Mouse (Mus musculus): ENCODE data around the gene Nlgn2. TPM values are rescaled to one million over a fixed set of nuclear protein-coding genes. Genes with fewer than 3 reads are reported as not detected.

Gene Nlgn2
- total RNA-seq, 4 experiments from 2014 or later = 1.3 to 2.4 (median 1.7) TPM

DNA sequence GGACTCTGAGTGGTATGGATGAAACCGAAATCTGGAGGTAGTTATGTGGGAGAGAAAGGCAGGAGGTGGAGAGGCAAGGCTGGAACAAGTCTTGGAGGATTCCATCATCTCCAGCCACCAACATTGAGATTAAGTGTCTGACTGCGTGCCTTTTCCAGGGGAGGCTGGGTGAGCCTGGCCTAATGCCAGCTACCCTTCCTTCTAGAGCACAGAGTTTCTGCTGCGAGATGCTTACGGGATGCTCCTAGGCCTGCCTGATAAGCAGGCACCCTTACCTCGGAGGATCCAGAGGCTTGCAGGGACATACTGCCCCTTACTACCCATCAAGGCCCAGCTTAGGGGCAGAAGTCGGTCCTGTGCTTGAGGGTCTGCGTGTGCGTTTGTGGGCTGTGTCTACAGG lies 4.0 kb downstream of the Nlgn2 start:
- no peak for DNase-seq (ENCODE audit: low spot score in 2 of 2)

DNA sequence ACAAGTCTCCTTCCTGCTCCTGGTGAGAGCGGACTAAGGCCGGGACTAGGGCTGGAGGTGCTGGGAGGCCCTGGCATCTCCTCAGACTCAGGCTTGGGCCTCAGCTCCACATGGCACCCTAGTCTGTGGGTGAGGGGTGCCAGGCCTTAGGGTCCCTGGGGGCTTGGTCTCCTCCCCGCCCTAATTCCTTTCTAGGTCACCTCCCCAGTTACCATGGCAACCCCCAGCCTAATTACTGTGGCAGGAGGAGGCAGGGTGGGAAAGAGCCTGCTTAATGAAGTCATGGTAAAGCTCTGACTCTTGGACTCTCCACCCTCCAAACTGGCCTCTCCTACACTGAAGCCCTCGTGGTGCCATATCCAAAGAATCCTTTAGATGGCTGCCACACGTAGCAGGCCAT lies 8.8 kb downstream of the Nlgn2 start:
- DNase-seq (ENCODE audit: low spot score in 2 of 2) = no peak

DNA sequence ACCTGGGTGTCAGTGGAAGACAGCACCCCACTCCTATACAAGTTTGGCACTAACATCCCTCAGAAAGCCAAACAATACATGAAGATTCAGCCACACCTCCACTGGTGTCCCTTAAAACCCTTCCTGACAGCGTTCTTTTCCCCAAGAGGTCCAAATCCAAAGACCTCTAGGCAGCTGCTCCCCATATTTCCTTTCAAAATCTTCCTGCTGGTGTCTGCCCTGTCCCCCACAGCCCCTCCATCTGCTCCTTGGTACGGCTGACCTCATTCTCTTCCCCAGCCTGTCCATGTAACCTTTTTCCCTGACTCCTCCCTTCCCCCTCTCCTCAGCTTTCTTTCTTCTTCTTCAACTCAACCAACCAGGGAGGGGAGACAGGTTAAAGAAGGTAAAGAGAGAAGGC lies 14.1 kb downstream of the Nlgn2 start:
- DNase-seq (ENCODE audit: low spot score in 2 of 2) = no peak

DNA sequence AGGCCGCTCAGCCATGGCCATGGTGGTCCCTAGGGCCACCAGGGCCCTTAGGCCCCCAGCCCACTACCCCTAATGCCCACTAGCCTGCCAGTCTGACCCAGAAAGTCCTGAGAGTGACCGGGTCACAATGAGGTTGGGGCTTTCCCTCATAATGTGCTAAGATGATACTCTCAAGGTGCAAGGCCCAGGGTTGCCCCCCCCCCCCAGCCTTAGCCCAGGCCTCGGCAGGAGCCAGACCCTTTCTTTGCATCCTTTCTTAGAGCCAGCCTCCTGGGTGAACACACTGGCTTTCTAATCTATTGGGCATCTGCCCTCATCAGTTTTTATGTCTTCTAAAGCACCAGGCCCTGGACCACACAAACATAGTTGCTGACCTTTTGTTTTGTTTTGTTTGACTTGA lies 15.5 kb downstream of the Nlgn2 start, which contains the start of gene Spem1:
Gene Spem1, minus strand, starts transcription at position 101 of the 400 bp plus-strand sequence.
- no peak for DNase-seq (ENCODE audit: low spot score in 2 of 2)

DNA sequence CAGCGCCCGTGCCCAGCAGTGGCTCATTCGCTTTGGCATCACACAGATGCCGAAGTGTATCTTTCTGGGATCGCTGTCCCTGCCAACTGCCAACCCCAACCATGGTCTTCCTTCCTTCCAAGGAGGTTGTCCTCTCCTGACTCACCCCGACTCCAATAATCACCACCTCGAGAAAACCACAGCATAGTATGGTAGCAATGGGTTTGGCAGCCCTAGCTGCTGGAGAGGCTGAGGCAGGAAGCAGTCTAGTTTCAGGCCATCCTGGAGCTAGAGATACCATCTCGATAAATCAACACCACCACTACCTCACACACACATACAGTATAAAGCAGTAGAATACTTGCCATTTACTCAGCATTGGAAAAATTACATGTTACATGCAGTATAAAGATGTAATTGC lies 18.7 kb downstream of the Nlgn2 start:
- no peak for DNase-seq (ENCODE audit: low spot score in 2 of 2)

DNA sequence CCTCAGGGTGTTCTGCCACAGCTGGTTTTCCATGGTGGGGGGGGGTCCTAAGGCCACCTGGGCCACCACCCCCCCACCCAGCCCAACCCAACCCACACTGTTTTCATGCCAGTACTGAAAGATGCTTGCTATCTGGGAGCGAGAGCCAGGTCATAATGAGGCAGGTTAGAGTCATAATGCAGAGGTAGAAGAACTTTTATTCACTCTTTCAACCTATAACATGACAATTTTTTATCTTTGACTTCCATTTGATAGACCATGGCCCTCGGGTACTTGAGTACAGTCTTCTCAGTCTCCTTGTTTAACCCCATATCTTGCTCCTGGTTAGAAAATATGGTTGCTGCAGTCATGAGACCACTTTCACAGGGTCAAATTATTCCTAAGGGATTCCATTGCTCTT lies 19.2 kb downstream of the Nlgn2 start, which contains the start of gene Spem2:
Gene Spem2, minus strand, starts transcription at position 101 of the 400 bp plus-strand sequence.
- DNase-seq (ENCODE audit: low spot score in 2 of 2) = no peak

DNA sequence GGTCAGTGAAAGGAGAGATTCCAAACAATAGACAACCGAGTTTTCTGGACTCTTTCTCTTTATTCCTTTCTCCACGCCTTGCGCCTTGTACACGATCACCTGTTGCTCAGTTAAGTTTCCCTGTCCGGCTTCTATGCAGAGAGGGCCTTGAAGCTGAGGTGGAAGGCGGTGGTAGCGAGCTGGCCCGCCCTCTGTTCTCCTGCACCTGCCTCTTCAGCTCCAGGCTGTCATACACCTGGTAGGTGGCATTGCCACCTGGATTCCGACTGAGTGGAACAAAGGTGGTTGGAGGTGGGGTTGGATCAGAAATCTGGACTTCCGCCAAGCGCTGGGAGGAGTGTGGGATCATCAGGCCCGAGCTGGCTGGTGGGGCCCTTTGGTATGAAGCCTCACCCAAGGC lies 21.1 kb downstream of the Nlgn2 start:
- DNase-seq (ENCODE audit: low spot score in 2 of 2) = no peak

DNA sequence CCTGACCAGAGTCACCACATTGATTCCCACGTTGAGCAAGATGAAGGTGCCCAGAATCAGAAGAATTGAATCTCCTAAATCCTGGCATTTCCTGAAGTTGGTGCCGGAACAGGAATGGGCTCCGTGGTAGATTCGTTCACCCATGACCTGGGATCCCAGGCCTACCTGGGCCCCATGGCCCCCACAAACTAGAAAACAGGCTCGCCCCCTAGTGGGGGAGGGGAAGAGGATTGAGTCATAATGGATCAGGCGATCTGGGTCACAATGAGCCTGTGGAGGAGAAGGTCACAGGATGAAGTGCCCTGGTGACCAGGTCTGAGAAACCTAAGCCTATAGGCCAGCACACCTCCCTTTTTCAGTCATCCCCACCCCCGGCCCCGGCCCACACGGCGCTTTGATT lies 22.4 kb downstream of the Nlgn2 start, which contains the start of gene Gm39566:
Gene Gm39566, minus strand, starts transcription at position 144 of the 400 bp plus-strand sequence.
- DNase-seq (ENCODE audit: low spot score in 2 of 2) = no peak

DNA sequence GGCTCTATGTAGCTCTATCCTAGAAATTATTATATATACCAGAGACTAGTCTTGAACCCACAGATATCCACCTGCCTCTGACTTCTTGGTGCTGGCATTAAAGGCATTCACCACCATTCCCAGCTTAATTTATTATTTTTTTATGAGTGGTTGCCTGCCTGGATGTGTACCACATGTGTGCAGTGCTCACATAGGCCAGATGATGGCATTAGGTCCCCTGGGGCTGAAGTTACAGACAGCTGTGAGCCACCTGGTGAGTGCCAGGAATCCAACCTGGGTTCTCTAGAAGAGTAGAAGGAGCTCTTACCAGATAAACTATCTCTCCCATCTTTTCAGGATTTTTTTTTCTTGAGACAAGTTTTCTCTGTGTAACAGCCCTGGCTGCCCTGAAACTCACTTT lies 27.3 kb downstream of the Nlgn2 start:
- no peak for DNase-seq (ENCODE audit: low spot score in 2 of 2)

DNA sequence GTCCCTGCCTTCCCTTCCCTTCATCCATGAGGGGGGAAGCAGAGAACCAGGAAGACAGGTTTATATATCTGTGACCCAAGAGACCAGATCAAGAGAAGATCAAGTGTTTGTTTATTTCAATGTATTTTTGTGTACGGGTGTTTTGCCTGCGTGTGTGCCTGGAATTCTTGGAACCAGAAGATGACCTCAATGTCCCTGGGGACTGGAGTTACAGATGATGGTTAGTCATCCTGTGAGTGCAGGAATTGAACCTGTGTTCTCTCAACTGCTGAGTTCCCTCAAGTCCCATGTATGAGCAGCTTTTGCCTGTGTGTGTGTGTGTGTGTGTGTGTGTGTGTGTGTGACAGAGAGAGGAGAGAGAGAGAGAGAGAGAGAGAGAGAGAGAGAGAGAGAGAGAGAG lies 29.9 kb downstream of the Nlgn2 start:
- DNase-seq (ENCODE audit: low spot score in 2 of 2) = no peak

DNA sequence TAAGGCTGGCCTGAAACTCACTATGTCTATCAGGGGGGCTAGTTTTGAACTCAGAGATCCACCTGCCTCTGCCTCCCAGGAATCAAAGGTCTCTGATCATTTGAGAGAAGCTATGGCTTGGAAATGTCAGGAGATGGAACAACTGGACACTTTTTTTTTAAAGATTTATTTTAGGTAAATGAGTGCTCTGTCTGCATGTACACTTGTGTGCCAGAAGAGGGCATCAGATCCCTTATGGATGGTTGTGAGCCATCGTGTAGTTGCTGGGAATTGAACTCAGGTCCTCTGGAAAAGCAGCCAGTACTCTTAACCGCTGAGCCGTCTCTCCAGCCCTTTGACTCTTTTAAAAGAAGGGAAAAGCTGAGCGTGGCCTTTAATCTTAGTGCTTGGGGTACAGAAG lies 31.2 kb downstream of the Nlgn2 start:
- no peak for DNase-seq (ENCODE audit: low spot score in 2 of 2)

DNA sequence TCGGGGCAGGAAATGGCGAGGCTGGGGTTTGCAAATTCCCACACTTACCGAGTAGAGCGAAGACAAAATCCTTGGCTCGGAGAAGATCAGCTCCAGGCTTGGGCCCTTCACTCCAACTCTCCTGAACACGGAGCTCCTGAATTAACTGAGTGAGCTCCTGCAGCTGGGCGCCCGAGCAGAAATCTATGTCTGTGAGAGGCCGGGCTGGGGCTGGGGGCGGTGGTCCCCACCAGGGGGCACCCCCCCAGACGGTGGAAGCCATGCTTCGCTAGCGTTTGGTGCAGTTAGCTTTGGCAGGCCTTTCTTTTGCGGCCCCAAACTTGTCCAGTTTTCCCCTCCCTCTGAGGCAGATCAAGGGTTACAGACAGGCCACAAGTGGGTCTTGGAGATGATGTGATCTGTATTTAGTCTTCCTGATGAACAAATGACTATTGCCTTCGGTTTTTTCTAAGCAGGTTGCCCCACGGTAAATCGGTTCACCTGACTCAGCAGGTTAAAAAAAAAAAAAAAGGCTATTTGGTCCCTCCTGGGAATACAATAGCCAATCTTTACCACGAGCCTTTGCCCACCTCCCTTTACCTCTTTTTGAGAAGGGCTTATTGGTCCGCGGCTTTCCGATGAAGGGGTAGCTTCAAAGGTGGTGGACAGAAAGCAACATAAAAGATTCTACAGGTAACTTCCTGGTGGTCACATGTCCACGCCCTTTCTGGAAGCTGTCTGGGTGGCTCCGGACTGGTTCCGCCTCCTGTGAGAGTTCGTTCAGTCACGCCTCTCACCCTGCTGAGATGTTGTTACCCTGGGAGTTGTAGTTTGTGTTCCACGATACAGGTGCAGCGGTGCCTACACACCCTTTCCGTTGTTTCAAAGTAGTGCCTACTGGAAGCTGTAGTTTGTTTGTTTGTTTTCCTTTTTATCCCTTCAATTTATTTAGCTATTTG lies 32.3 kb downstream of the Nlgn2 start, which contains the start of gene Tmem102:
Gene Tmem102, minus strand, starts transcription at position 653 of the 938 bp plus-strand sequence.
- DNase-seq (ENCODE audit: low spot score in 2 of 2) = no peak

DNA sequence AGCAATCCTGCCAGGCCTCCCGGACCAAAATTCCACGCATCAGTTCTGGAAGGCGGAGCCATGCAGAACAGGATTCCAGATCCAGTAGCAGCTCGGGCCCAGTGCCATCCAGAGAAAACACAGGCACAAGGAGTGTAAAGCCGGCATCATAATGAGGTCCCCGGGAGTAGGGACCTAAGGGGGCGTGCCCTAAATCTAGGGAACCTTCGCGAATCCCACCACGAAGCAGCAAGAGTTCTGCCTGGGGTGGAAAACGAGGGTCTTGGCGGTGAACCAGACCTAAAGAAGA lies 33.0 kb downstream of the Nlgn2 start:
- DNase-seq (ENCODE audit: low spot score in 2 of 2) = no peak

DNA sequence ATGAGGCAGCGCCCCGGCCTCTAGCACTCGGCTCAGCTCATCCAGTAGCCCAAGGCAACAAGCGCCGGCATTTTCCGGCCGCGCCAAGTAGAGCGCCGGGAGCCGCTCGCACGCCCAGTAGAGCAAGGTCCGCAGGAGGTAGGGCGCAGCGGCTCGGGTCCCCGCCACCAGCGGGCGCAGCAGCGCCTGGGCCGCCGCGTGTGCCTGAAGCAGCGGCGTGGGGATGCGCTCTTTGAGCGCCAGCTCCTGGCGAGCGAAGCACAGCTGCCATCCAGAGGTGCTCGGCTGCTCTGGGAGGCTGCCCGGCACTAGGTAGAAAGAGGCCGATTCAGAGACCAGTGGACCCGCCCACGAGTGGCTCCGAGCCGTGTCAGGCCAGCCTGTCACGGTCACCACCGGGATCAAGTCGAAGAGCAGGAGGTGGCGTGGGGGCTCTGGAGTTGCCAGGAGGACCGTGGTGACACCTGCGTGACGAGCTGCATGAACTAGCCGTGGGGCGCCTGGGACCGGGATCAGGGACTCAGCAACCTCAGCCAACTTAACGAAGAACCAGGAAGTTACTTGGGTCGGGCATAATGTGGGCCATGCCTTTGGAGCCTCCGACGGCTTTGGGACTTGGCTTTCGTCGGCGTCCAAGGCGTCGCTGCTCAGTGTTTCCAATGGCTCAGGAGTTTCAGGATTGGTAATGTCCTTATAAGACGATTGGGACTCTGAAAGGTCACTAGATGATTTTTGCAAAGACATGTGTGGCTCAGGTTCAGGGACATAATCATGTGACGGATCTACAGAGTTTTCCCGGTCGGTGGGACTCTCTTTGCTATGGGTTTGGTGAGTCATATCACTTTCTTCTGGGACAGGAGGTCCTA lies 33.6 kb downstream of the Nlgn2 start:
- peak; percentile 55 to 64 for DNase-seq (ENCODE audit: low spot score in 2 of 2)

DNA sequence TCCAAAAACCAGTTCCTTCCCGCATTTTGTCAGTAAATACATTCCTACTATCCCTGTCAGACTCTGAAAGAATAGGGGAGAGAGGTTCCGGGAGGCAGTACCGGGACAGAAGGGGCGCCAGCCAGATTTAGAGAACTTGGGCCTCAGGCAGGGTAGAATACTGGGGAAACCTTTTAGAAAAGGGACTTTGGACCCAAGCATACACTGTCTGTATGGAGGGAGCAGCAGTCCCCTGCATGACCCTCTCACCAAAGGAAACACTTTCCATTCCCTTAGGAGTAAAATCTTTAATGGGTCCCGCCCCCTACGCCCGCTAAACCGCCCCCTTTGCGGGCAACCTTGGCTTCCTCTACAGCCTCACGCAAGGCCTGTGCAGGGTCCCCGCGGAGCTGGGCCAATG lies 34.3 kb downstream of the Nlgn2 start:
- no peak for DNase-seq (ENCODE audit: low spot score in 2 of 2)

DNA sequence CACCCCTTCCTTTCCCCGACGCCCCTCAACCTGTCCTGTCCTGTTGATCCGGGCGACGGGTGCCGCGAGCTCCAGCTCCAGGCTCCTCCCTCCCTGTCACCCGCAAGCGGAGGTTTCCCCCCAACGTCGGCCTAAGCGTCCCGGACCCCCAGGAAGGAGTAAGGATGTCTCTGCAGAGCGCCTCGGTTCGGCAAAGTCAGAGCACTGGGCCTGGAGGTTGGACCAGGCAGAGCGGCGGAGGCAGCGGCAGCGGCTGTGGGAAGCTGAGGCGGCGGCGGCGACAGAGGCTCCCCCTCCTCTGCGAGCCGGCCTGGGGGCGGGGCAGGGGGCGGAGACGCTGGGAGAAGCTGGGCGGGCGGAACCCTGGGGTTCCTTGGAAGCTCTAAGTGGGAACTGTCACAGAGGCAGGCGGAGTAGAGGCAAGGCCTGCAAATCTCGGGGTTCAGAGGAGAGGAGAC lies 34.9 kb downstream of the Nlgn2 start:
- DNase-seq (ENCODE audit: low spot score in 2 of 2) = peak; percentile 75 to 79

DNA sequence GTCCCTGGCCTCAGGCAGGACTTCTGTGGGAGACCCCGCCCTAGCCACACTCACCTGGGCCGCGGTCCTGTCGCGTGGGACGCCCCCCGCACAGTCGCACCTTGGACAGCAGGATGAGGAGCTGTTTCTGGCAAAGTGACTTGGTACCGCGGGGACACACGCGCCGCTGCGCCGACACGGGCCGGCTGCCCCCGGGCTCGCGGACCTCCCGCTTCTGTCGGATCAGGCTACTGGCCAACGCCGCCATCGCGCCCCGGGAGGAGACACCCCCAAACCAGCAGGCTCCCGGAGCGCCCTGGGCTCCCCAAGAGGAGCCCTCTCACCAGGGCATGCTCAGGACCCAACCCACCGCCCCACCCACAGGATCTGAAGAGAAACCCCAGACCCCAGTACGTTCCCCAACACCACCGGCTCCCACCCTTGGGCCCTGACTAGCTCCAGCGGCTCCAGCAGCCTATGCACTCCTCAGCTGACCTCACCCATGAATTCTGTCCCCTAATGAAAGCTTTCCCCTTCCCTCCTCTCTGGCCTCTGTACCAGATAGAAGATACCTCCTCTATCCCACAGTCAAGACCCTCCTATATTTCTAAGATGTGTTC lies 36.1 kb downstream of the Nlgn2 start, which contains the start of gene Fgf11:
Gene Fgf11, minus strand, starts transcription at position 479 of the 599 bp plus-strand sequence.
- DNase-seq (ENCODE audit: low spot score in 2 of 2) = no peak

DNA sequence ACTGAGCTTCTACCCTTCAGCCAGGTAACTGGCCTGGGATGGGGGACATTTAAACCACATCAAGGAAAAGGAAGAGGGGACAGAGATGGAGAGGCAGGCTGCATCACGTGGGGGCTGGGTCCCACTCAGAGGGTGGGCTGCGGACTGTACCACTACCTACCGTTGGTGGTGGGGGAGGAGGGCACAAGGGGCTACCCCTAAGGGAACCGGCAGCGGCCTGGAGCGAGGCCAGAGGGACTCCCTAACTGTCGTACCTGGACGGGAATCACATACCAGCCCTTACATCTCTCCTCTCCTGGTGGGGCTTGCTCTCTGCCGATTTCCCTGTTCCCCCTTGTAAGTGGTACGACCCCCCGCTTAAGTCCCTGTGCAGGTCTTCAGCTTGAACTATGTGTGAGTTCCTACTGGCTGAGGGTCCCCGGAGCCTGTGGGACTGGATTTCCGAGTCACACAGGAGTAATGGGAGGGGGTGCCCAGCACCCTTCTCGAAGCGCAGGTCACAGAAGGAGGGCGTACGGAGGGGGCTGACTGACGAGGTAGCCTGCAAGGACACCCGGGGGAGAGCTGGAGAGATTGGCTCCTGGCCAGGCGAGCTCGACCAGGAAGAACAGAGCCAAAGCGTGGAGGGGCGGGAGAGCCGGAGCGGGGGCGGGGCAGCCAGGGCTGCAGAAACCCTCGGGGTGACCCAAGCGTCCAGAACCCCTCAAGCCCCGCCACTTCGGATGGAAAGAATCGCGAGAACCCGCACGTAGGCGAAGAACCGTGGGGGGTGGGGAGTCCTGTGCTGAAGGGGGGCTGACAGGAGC lies 37.0 kb downstream of the Nlgn2 start:
- no peak for DNase-seq (ENCODE audit: low spot score in 2 of 2)

DNA sequence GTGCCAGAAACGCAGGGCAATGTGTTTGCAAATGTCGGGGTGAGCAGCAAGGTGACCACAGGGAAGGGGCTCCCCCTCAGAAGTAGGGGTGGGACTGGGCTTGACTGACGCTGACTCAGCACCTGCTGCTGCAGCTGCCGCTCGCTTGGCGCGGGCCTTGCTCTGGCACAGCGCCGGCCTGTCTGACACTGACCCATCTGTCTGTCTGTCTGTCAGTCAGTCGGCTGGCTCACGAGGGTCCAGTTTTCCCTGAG lies 37.5 kb downstream of the Nlgn2 start:
- DNase-seq (ENCODE audit: low spot score in 2 of 2) = peak in 1 of 2 experiments; percentile 36

DNA sequence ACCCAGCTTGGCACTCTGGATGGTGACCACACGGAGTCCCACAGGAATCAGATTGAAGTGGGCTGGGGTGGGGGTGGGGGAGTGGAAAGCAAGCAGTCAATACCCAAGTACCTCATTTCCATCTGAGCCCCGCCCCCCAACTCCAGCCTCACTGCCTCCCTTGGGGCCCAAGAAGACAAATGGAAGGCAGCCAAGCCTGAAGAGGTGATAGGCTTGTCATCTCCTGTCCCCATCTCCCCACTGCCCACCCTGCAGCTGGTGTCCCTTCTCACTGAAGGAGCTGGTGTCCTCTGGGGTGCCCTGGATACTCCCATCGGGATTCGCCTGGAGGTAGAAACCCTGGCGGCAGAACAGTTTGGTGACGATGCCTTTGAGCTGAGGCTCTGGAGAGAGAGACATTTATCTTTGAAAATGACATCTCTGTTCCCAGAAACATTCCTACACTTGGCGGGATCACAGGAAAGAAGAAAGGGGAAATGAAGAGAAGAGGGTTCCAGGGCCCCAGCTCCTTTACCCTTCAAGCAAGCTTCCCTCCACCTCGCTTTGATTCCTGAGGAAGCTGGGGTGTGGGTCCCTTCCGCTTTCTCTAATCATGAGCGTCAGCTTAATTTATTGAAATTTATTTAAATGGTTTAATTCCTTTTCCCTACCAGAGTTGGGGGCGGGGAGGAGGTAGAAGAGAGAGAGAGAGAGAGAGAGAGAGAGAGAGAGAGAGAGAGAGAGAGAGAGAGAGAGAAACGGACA lies 38.0 kb downstream of the Nlgn2 start:
- DNase-seq (ENCODE audit: low spot score in 2 of 2) = no peak
